Mouse (Mus musculus) forebrain, embryonic 10.5 days (tissue): Measurements from ENCODE around the gene Gm10645. TPM values are rescaled to one million over a fixed set of nuclear protein-coding genes. Genes with fewer than 3 reads are reported as not detected.

Experiments used
- DNase-seq: peaks from one replicate; pipeline ENCODE4 v3.0.0-alpha.2; 2017; ENCODE audit warnings: low spot score; ENCODE audit errors: extremely low spot score
- H3K27ac ChIP-seq: fragments of 300-500 bp; sonication (generic); 2 replicates; pipeline ENCODE4 v1.5.1; 2016; ENCODE audit warnings: mild to moderate bottlenecking
- H3K27me3 ChIP-seq: fragments of 300-500 bp; sonication (generic); 2 replicates; pipeline ENCODE4 v1.6.1; 2016; ENCODE audit warnings: mild to moderate bottlenecking; ENCODE audit not compliant: poor library complexity, severe bottlenecking
- H3K36me3 ChIP-seq: fragments of 300-500 bp; sonication (generic); replicated peaks from 2 replicates; pipeline ENCODE4 v1.6.1; 2016; ENCODE audit warnings: mild to moderate bottlenecking, moderate library complexity
- H3K4me1 ChIP-seq: fragments of 300-500 bp; sonication (generic); 2 replicates; pipeline ENCODE4 v1.6.1; 2016
- H3K4me3 ChIP-seq: fragments of 300-500 bp; sonication (generic); 2 replicates; pipeline ENCODE4 v1.5.1; 2016; ENCODE audit warnings: mild to moderate bottlenecking, moderate library complexity
- H3K9me3 ChIP-seq: fragments of 300-500 bp; sonication (generic); 2 replicates; pipeline ENCODE4 v1.6.1; 2016; ENCODE audit warnings: mild to moderate bottlenecking, moderate library complexity
- WGBS: fragments of 180-500 bp; shearing (Covaris S2); methylation state at CpG from one replicate; pipeline ENCODE4 v1.1.7; 2016; 5-methylcytosine and 5-hydroxymethylcytosine counted together
- polyA plus RNA-seq: library from polyadenylated mRNA; unstranded; fragments of >200 nt; fragmentation: Nextera tagmentation; extraction: Ambion mirVana; gene quantifications from 2 replicates; pipeline ENCODE4 v1.2.1, GENCODE M21; 2016

The Gm10645 gene
- polyA plus RNA-seq: 1.4 and 2.3 TPM in 2 replicates

DNA sequence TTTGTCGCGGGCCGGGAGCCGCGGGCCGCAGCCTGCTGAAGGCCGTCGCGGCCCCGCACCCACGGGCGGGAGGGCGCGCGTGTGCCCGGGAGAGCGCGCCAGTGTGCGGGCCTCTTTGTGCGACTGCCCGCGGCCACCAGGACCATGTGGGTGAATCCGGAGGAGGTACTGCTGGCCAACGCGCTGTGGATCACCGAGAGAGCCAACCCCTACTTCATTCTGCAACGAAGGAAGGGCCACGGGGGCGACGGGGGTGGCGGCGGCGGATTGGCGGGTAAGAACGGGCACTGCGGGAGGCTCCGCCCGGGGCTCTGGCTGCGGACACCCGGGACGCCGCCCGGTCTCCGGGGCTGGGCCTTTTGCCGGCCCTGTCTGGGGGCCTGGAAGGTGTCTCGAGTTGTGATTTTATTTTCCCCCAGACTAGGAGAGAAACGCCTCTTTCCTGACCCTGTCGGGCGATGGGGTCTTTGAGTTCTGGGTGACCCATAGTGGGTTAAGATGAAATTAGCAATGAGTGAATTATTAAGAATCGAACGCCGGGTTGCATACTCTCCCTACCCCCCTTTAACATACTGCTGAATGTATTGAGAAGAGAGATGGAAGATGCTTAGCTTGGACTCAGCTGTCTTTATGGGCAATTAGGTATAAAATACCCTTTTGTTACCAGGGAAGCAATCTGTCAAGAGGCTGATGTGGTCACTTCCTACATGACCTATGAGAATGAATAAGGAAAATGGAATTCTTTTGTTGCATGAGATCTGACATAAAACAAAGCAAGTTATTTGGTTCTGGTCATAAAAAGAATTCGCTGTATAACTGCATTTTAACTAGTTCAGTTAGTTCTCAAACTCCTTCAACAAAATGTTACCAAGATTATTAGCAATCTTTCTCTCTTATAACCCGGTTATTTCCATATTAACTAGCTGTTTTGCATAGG, at the start of gene Gm10645:
Gene Gm10645 (minus strand): TSS at position 240 of the 937 bp plus-strand sequence.
- H3K27ac ChIP-seq: peak within 1 kb of the TSS; percentile 96
- H3K27me3 ChIP-seq: no peaks in the 10 kb centered on the region
- 3% methylated on average over 54 of the region's 54 CpGs for WGBS
- no peaks in the 10 kb centered on the region for H3K36me3 ChIP-seq
- H3K9me3 ChIP-seq: no peaks in the 10 kb centered on the region
- DNase-seq: peak; percentile 62
- H3K4me1 ChIP-seq: peaks cover 35% of the 10 kb centered on the region
- peak within 1 kb of the TSS; percentile 78 for H3K4me3 ChIP-seq

DNA sequence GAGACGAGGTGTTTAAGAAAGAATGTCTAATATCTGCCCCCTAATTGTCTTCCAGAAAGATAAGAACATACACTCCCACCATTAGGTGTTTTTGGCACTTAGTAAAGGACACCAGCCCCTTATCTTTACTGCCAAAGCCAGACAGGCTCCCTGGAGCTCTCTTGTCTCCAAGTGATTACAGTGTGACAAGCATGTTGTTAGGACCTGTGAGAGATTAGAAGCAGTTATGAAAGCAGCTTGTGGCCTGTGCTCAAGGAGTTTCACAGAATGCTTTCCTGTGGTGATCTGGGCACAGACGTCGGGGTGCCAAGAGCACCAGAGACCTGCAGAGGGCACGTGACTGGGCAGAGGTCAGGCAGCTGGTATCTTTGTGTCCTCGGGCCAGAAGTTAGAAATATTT, 49.1 kb upstream of the Gm10645 start:
- WGBS: 74% methylated on average over 5 of the region's 5 CpGs

DNA sequence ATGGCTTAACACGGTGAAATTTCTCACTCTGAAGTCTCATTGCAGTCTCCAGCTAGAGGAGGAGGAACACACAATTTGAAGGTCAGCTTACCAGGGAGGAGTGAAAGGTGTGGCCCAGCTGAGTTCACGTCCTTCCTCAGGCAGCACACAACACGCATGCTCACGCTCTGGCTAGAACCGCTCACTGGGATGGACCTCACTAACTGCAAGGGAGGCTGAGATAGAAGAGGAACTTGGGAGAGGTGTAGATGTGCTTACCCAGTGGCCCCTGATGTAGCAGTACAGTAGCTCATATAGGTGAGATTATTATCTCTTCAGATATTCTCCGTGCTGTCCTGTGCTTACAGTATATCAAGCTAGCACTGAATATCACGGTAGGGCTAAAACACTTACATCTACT, 44.7 kb upstream of the Gm10645 start:
- WGBS: 92% methylated on average over 7 of the region's 7 CpGs
- H3K27me3 ChIP-seq: no peaks in the 10 kb centered on the region
- DNase-seq: no peak
- H3K4me3 ChIP-seq: no peak overlapping the region
- H3K36me3 ChIP-seq: peaks cover 25% of the 10 kb centered on the region
- H3K4me1 ChIP-seq: peaks cover 6% of the 10 kb centered on the region; the same call in 1 of the 2 replicates
- no peak overlapping the region for H3K27ac ChIP-seq
- H3K9me3 ChIP-seq: no peaks in the 10 kb centered on the region

More for the DNA sequence above, 49.1 kb upstream of the Gm10645 start:
- H3K4me1 ChIP-seq: peaks cover 6% of the 10 kb centered on the region; the same call in 1 of the 2 replicates
- H3K9me3 ChIP-seq: no peaks in the 10 kb centered on the region
- H3K27ac ChIP-seq: peak overlapping the region; percentile 26; the same call in 1 of the 2 replicates
- H3K4me3 ChIP-seq: no peak overlapping the region
- H3K36me3 ChIP-seq: peaks cover 25% of the 10 kb centered on the region
- no peaks in the 10 kb centered on the region for H3K27me3 ChIP-seq
- no peak for DNase-seq

DNA sequence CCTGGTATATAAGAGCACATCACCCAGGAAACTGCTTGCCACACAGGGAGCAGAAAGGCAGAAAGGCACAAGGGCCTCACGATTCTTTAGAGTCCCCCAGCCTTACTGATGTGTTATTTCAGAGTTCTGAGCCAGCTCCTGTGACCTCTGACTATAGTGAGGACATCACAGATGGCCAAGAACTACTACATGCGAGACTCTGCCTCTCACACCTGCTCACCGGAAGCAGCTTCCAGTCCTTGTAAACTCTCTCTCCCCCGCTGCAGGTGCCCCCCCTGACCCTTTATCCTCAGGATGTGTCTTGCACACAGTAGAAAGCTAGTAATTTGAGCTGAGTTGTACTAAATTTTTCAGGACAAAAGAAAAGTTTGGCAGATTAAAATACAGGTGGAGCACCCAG, 43.6 kb upstream of the Gm10645 start:
- H3K27ac ChIP-seq: no peak overlapping the region
- H3K4me3 ChIP-seq: no peak overlapping the region
- DNase-seq: no peak
- no peaks in the 10 kb centered on the region for H3K4me1 ChIP-seq
- H3K27me3 ChIP-seq: no peaks in the 10 kb centered on the region
- no peaks in the 10 kb centered on the region for H3K9me3 ChIP-seq
- peaks cover 25% of the 10 kb centered on the region for H3K36me3 ChIP-seq
- WGBS: 88% methylated on average over 4 of the region's 4 CpGs

DNA sequence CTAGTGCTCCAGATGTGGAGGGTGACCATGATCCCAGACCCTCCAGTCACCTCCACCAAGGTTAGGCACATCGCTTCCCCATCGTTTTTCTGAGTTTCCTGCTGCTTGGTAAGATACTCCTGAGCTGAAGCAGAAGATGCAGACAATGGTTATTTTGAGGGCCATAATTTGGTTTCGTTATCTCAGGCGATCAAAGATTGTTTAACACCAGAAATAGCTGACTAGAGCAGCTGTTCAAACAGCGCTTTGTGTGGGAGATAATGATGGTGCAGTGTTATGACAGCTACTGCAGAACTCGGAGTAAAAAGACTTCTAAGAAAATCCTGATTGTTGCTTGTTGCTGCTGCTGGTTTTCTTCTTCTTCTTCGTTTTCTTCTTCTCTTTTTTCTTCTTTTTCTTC, 39.9 kb upstream of the Gm10645 start:
- no peak overlapping the region for H3K27ac ChIP-seq
- no peak for DNase-seq
- 89% methylated on average over 7 of the region's 7 CpGs for WGBS

DNA sequence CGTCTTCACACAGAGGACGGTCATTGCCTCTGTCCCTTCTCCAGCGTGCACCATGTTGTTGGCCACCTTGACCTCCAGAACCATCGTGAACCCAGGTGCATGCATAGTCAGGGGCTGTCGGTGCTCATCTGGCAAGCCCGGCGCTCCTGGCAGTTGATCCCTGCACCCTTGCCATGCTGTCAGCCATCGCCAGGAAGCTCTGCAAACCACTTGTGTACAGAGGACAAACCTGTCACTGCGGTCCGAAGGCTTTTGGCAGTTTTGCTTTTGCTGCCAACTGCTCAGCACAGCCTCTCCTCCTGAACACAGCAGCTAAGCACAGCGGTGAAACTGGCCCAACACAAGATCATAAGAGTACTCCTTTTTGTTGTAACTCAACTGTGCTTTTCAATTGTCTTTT, 37.0 kb upstream of the Gm10645 start:
- peaks cover 3% of the 10 kb centered on the region for H3K4me1 ChIP-seq
- no peak overlapping the region for H3K4me3 ChIP-seq
- no peak overlapping the region for H3K27ac ChIP-seq
- 95% methylated on average over 11 of the region's 11 CpGs for whole genome bisulfite sequencing
- H3K27me3 ChIP-seq: no peaks in the 10 kb centered on the region
- no peaks in the 10 kb centered on the region for H3K9me3 ChIP-seq
- H3K36me3 ChIP-seq: no peaks in the 10 kb centered on the region
- DNase-seq: no peak

More for the DNA sequence above, 39.9 kb upstream of the Gm10645 start:
- Histone ChIP-seq H3K9me3 (no peaks in the 10 kb centered on the region), H3K4me1 (peaks cover 3% of the 10 kb centered on the region; the same call in 1 of the 2 replicates), H3K36me3 (peaks cover 9% of the 10 kb centered on the region), H3K4me3 (no peak overlapping the region), H3K27me3 (no peaks in the 10 kb centered on the region)

DNA sequence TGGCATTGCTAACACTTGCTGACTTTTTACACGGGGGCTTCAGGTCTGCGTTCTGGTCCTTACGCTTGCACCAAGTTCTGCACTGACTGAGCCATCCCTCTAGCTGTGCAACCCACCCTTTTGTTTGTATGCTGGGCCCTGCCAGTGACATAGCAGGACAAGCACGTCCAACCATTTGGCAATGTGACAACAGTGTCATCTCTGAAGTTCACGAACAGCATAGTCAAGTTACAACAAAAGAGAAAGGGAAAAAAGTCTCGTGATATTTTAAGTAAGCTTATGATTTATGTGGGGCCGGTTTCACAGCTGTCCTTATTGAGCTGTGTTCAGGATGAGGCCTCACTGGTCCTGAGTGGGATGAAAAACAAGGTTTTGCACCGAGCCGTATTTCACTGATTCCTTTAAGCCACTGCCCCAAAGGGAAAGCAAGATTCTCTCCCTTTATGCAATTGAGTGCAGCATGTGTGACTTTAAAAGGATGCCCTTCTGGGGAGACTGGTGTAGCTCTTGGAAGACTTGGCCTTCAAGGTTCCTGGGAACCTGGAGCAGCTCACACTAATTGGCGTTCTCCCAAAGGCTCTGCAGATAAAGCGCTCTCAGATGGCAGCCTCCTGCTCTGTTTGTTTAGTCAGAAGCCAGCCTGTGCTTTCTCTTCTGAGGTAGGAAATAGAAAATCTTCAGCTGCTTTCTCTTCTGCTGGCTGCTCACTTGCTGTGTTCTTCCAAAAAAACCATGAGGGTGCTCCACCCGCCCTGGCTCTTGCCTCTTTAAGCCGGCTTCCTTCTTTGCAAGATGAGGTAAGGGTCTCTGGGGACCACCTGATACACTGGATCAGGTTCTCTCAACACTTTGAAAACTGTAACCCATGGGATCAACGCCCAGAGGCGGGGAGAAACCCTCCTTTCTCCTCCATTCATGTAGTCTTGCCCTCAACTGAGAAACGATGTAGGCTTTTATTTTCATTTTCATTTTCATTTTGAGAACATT, 34.5 kb upstream of the Gm10645 start:
- no peaks in the 10 kb centered on the region for H3K9me3 ChIP-seq
- H3K27ac ChIP-seq: no peak overlapping the region
- H3K27me3 ChIP-seq: no peaks in the 10 kb centered on the region
- no peaks in the 10 kb centered on the region for H3K36me3 ChIP-seq
- no peak overlapping the region for H3K4me3 ChIP-seq
- H3K4me1 ChIP-seq: peaks cover 12% of the 10 kb centered on the region
- WGBS: 90% methylated on average over 16 of the region's 16 CpGs
- DNase-seq: no peak

DNA sequence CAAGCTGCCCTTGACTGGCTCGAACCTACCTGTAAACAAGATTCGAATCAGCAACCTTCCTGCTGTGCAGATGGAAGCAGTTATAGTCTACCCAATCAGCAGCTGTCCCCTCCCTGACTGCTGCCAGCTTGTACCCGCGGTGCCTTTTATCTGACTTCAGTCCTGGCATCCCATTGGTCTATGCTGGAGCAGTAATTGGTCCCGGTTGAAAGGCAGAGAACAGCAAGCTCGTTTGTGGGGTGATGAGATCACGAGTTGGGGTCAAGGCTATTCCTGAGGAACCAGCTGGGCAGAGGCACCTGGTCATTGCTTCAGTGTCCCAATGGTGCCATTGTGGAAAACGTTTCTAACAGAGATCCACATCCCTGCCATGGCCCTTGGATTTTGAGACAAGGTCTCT, 33.7 kb upstream of the Gm10645 start:
- H3K9me3 ChIP-seq: no peaks in the 10 kb centered on the region
- H3K4me3 ChIP-seq: no peak overlapping the region
- 81% methylated on average over 8 of the region's 8 CpGs for WGBS
- H3K27me3 ChIP-seq: no peaks in the 10 kb centered on the region
- H3K4me1 ChIP-seq: peaks cover 12% of the 10 kb centered on the region
- no peak for DNase-seq
- no peaks in the 10 kb centered on the region for H3K36me3 ChIP-seq
- no peak overlapping the region for H3K27ac ChIP-seq

DNA sequence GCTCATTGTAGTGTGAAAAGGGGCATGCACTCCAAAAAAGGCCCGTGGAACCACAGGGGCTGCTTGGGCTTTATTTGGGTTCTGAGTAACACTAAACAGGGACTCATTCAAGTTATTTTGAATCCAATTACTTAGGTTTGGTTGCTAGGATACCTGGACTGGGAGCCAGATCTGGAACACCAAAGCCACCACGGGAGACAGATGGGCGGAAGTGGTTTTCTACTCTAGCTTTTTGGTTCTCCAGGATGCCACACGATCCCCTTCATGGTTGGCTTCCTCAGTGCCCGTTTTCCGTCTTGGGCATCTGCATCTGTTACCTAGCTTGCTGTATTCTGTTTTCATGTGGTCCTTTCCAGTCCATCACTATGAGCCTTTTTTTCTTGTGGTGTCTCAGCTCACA, 30.1 kb upstream of the Gm10645 start:
- Histone ChIP-seq H3K9me3 (no peaks in the 10 kb centered on the region), H3K27me3 (no peaks in the 10 kb centered on the region), H3K4me1 (peaks cover 9% of the 10 kb centered on the region), H3K4me3 (no peak overlapping the region), H3K36me3 (no peaks in the 10 kb centered on the region), H3K27ac (no peak overlapping the region)
- 80% methylated on average over 6 of the region's 6 CpGs for WGBS
- DNase-seq: no peak

DNA sequence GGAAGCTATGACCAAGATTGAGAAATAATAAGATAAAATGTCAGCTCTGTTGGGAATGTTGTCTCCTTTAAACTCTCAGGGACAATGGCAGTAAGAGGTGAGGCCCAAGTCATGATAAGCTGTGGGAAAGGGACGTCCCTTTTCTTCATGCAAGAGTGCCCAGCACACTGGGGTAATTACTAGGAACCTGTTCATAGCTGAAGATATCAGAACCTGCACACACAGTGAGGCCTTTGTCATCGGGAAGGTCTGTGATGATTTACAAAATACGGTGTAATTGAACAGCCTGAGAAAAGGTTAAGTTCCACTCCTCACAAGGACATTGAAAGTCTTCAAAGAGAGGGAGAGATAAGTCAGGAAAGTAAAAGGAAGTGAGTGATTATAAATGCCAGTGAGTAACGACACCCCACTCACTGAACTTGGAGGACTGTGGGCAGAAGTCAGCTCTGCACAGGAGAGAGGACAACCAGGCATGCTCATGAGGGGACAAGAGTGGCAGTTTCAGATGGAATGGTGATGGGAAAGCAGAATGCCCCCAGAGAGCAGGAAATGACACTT, 23.6 kb upstream of the Gm10645 start:
- 78% methylated on average over 4 of the region's 4 CpGs for WGBS
- peaks cover 8% of the 10 kb centered on the region for H3K4me1 ChIP-seq
- DNase-seq: no peak
- no peaks in the 10 kb centered on the region for H3K27me3 ChIP-seq
- H3K27ac ChIP-seq: no peak overlapping the region
- no peak overlapping the region for H3K4me3 ChIP-seq
- no peaks in the 10 kb centered on the region for H3K36me3 ChIP-seq
- no peaks in the 10 kb centered on the region for H3K9me3 ChIP-seq

DNA sequence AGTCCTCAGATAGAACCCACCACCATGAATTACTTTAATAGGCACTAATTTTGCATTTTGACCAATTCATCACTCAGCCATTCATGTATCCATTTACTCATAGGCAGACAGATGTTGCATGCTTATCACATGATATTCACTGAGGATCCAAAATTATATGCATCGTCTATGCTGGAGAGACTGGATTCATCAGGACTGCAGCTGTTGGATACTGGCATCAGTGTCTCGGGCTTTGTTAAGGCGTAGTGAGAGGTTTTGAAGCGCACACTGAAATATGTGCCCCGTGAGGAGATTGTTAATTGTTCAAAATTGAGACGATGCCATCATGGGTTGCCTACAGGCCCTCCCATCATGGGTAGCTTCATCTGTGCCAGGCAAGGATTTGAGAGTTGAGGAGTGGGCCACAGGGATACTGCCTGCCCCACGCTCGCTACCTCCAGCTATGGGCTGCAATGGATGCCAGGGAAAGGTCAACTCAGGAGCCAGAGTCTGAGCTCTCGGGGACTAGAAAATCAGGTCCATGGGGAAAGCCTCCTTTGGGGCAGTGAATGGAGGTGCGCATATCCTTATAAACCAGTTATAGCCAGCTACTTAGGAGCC, 21.5 kb upstream of the Gm10645 start:
- Histone ChIP-seq H3K36me3 (no peaks in the 10 kb centered on the region), H3K27ac (no peak overlapping the region), H3K4me3 (no peak overlapping the region), H3K9me3 (no peaks in the 10 kb centered on the region), H3K27me3 (no peaks in the 10 kb centered on the region), H3K4me1 (peaks cover 18% of the 10 kb centered on the region)
- WGBS: 91% methylated on average over 10 of the region's 10 CpGs
- no peak for DNase-seq

DNA sequence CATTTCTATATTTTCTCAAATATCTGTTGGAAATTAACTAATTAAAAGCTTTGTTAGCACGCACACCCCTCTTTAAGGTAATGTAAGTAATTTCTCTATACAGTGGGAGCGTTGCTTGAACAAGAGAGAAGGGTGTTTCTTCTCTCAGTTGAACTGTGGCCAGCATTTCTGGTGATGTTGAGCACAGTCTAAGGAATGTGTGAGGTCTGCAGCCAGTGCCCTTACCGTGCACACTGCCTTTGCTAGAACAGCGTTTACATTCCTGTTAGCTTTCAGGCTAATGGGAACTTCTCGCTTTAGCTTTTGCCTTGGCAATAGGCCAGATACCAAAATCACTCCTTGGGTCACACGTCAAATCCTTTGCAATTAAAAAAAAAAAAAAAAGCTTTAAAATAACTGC, 20.4 kb upstream of the Gm10645 start:
- H3K9me3 ChIP-seq: no peaks in the 10 kb centered on the region
- WGBS: 82% methylated on average over 6 of the region's 6 CpGs

More for the DNA sequence above, 20.4 kb upstream of the Gm10645 start:
- Histone ChIP-seq H3K36me3 (no peaks in the 10 kb centered on the region), H3K4me3 (no peak overlapping the region), H3K4me1 (peaks cover 24% of the 10 kb centered on the region), H3K27ac (no peak overlapping the region), H3K27me3 (no peaks in the 10 kb centered on the region)
- no peak for DNase-seq
